Mouse (Mus musculus): ENCODE results near the gene Porcn. TPM values are rescaled to one million over a fixed set of nuclear protein-coding genes. Genes with fewer than 3 reads are reported as not detected.

The Porcn gene
- total and polyA plus RNA-seq, 3 experiments: 0.22 to 4.6 (median 2.7) TPM

DNA sequence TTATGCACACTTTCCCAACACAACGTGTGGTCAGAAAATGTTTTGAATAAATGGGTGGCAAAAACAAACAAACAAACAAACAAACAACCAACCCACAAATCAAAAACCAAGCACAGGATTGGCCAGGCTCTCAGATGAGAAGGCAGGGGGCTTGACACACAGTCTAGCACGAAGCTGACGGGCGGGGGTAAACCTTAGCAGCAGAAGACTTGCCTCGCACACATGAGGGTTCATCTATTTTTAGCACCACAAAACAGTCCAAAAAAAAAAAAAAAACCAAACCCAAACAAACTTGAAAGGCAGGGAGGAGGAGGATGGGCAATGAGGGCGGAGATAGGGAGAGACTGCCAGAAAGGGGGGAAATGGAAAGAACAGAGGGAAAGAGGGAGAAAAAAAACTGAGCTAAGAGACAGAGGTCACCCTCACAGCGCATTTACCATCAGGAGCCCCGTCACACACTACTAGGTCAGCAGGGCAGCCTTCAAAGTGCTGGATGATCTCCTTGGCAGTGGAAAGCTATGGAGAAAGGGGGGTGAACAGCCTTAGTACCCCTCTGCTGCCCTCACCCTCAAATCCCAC is 42.3 kb upstream of the Porcn start:
- Histone ChIP-seq H3K36me3 (replicated peaks) (peaks cover 58% of the 10 kb centered on the region), H3K4me3 (ENCODE audit: low read depth, low read length) (no peak overlapping the region), H3K4me1 (ENCODE audit: insufficient read depth, low read depth, low read length) (peaks cover 13% of the 10 kb centered on the region), H3K27me3 (ENCODE audit: insufficient read depth, low read length) (no peaks in the 10 kb centered on the region), H3K9me3 (replicated peaks) (no peaks in the 10 kb centered on the region)
- DNase-seq (ENCODE audit: low spot score): no peak
- ATAC-seq (ENCODE audit: extremely low read depth, insufficient number of reproducible peaks, low FRiP score, poor library complexity, severe bottlenecking): no peak
- TF ChIP-seq CTCF (IDR thresholded peaks at IDR 0.05; ENCODE audit: low read depth, low read length): no peak
- TF ChIP-seq GATA2 (IDR thresholded peaks at IDR 0.05; ENCODE audit: borderline replicate concordance, low read depth, low read length): no peak
- no peak for TF ChIP-seq GATA1 (IDR thresholded peaks at IDR 0.05; ENCODE audit: borderline replicate concordance, low read length)

DNA sequence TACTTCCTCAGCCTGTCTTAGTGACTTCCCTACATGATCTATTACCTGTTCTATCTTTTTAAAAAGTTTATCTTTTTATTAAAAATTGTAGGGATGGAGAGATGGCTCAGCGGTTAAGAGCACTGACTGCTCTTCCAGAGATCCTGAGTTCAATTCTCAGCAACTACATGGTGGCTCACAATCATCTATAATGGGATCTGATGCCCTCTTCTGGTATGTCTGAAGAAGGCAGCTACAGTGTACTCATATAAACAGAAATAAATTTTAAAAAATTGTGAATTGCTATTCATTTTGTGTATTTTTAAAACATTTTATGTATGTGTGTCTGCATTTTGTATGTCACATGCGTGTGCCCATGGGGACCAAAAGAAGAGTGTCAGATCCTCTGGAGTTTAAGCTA is 41.4 kb upstream of the Porcn start:
- ATAC-seq (ENCODE audit: extremely low read depth, insufficient number of reproducible peaks, low FRiP score, poor library complexity, severe bottlenecking): no peak
- H3K36me3 ChIP-seq (replicated peaks): peaks cover 66% of the 10 kb centered on the region
- H3K9me3 ChIP-seq (replicated peaks): no peaks in the 10 kb centered on the region
- peaks cover 13% of the 10 kb centered on the region for H3K4me1 ChIP-seq (ENCODE audit: insufficient read depth, low read depth, low read length)
- TF ChIP-seq POLR2AphosphoS5 (IDR thresholded peaks at IDR 0.05; ENCODE audit: insufficient replicate concordance, low read depth, low read length) (no peak), CTCF (IDR thresholded peaks at IDR 0.05; ENCODE audit: low read depth, low read length) (no peak), GATA2 (IDR thresholded peaks at IDR 0.05; ENCODE audit: borderline replicate concordance, low read depth, low read length) (no peak), GATA1 (IDR thresholded peaks at IDR 0.05; ENCODE audit: borderline replicate concordance, low read length) (no peak), TAL1 (conservative IDR thresholded peaks at IDR 0.05; ENCODE audit: low read depth, low read length) (no peak)
- no peak overlapping the region for H3K4me3 ChIP-seq (ENCODE audit: low read depth, low read length)
- no peak for DNase-seq (ENCODE audit: low spot score)
- no peaks in the 10 kb centered on the region for H3K27me3 ChIP-seq (ENCODE audit: insufficient read depth, low read length)

DNA sequence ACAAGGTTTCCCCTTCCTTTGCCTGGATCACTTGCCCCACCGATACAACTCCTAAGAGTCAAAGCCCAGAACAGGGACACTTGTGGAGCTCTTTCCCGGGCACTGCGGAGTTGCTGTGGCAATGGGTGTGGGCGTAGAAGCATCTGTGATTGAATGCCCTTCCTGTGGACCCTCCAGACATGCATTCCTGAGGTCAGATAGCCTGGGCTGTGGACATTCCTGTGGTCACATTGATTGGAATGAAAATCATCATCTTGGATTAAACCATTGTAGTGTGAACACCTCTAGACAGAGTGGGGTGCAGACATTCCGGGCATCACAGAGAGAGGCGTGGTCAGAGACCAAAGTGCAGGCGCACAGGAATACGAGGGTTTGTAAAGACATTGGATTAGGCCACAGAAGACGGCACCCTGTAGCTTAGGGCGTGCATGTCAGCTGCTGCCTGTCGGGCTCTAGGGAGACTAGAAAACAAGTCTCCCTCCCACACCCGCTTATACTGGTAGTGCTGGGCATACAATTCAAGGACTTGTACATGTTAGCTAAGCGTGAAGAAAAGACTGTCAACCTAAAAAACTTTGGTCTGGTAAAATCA is 32.6 kb upstream of the Porcn start:
- Histone ChIP-seq H3K27me3 (ENCODE audit: insufficient read depth, low read length) (no peaks in the 10 kb centered on the region), H3K4me3 (ENCODE audit: low read depth, low read length) (no peak overlapping the region), H3K4me1 (ENCODE audit: insufficient read depth, low read depth, low read length) (peaks cover 8% of the 10 kb centered on the region; the same call in 1 of the 2 replicates), H3K9me3 (replicated peaks) (no peaks in the 10 kb centered on the region), H3K36me3 (replicated peaks) (peaks cover 36% of the 10 kb centered on the region)
- DNase-seq (ENCODE audit: low spot score) (no peak), ATAC-seq (ENCODE audit: extremely low read depth, insufficient number of reproducible peaks, low FRiP score, poor library complexity, severe bottlenecking) (no peak)
- TF ChIP-seq TAL1 (conservative IDR thresholded peaks at IDR 0.05; ENCODE audit: low read depth, low read length): no peak
- TF ChIP-seq CTCF (IDR thresholded peaks at IDR 0.05; ENCODE audit: low read depth, low read length): no peak
- no peak for TF ChIP-seq POLR2AphosphoS5 (IDR thresholded peaks at IDR 0.05; ENCODE audit: insufficient replicate concordance, low read depth, low read length)

DNA sequence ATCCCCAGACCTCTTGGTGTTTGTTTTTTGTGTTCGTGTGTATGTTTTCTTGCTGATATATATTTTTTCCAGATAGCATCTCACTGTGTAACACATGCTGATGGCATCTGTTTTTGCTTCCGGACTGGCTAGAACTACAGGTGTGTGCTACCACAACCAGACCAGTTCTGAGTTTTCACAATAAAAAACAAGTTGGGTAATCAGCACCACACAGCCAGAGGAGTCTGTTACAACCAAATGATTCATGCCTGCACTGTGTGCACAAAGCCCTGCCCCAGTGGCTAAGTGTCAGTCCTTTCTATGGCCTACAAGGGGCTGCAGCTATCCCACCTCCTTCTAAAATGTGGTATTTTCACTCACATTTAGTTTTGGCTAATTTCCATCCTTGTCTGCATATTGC is 30.4 kb upstream of the Porcn start:
- DNase-seq (ENCODE audit: low spot score): no peak
- H3K9me3 ChIP-seq (replicated peaks): no peaks in the 10 kb centered on the region
- H3K36me3 ChIP-seq (replicated peaks): peaks cover 24% of the 10 kb centered on the region
- no peak for ATAC-seq (ENCODE audit: extremely low read depth, insufficient number of reproducible peaks, low FRiP score, poor library complexity, severe bottlenecking)
- peaks cover 13% of the 10 kb centered on the region; the same call in 1 of the 2 replicates for H3K4me1 ChIP-seq (ENCODE audit: insufficient read depth, low read depth, low read length)
- H3K4me3 ChIP-seq (ENCODE audit: low read depth, low read length): no peak overlapping the region
- TF ChIP-seq GATA2 (IDR thresholded peaks at IDR 0.05; ENCODE audit: borderline replicate concordance, low read depth, low read length) (no peak), CTCF (IDR thresholded peaks at IDR 0.05; ENCODE audit: low read depth, low read length) (no peak), GATA1 (IDR thresholded peaks at IDR 0.05; ENCODE audit: borderline replicate concordance, low read length) (no peak), TAL1 (conservative IDR thresholded peaks at IDR 0.05; ENCODE audit: low read depth, low read length) (no peak), POLR2AphosphoS5 (IDR thresholded peaks at IDR 0.05; ENCODE audit: insufficient replicate concordance, low read depth, low read length) (no peak)
- no peaks in the 10 kb centered on the region for H3K27me3 ChIP-seq (ENCODE audit: insufficient read depth, low read length)

DNA sequence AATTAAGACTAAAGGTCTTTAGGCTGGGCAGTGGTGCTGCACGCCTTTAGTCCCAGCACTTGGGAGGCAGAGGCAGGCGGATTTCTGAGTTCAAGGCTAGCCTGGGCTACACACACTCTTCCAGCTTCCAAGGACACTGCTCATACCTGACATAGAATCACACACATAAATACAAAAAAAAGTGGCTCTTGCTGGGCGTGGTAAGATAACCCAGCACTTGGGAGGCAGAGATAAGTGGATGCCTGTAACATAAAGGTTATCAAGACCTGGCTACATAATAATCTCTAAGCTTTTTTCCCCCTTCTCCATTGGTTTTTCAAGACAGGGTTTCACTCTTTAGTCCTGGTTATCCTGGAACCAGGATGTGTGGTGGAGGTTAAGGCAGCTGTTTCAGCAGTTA is 27.3 kb upstream of the Porcn start:
- no peaks in the 10 kb centered on the region for H3K9me3 ChIP-seq (replicated peaks)

DNA sequence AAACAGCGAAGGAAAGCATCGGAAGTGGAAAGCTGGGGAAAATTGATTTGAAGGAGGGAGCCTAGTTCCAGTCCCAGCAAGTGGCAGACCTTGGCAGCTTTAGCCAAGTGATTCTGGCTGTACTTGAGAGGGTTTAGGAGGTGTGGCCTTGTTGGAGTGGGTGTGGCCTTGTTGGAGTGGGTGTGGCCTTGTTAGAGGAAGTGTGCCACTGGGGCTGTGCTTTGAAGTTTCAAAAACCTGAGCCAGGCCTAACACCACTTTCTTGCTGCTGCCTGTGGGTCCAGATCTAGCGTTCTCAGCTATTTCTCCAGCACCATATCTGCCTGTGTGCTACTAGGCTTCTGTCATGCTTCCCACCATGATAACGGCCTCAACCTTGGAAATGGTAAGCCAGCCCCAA is 23.9 kb upstream of the Porcn start:
- Histone ChIP-seq H3K36me3 (replicated peaks) (no peaks in the 10 kb centered on the region), H3K4me3 (ENCODE audit: low read depth, low read length) (no peak overlapping the region), H3K27me3 (ENCODE audit: insufficient read depth, low read length) (no peaks in the 10 kb centered on the region; the same call in 1 of the 2 replicates), H3K4me1 (ENCODE audit: insufficient read depth, low read depth, low read length) (peaks cover 7% of the 10 kb centered on the region; the same call in 1 of the 2 replicates), H3K9me3 (replicated peaks) (no peaks in the 10 kb centered on the region)
- DNase-seq (ENCODE audit: low spot score) (no peak), ATAC-seq (ENCODE audit: extremely low read depth, insufficient number of reproducible peaks, low FRiP score, poor library complexity, severe bottlenecking) (no peak)
- TF ChIP-seq CTCF (IDR thresholded peaks at IDR 0.05; ENCODE audit: low read depth, low read length) (no peak), POLR2AphosphoS5 (IDR thresholded peaks at IDR 0.05; ENCODE audit: insufficient replicate concordance, low read depth, low read length) (no peak), TAL1 (conservative IDR thresholded peaks at IDR 0.05; ENCODE audit: low read depth, low read length) (no peak), GATA2 (IDR thresholded peaks at IDR 0.05; ENCODE audit: borderline replicate concordance, low read depth, low read length) (no peak)

More for the DNA sequence above, 27.3 kb upstream of the Porcn start:
- no peak for TF ChIP-seq POLR2AphosphoS5 (IDR thresholded peaks at IDR 0.05; ENCODE audit: insufficient replicate concordance, low read depth, low read length)
- no peak for TF ChIP-seq CTCF (IDR thresholded peaks at IDR 0.05; ENCODE audit: low read depth, low read length)
- no peak for TF ChIP-seq GATA1 (IDR thresholded peaks at IDR 0.05; ENCODE audit: borderline replicate concordance, low read length)
- no peak for TF ChIP-seq TAL1 (conservative IDR thresholded peaks at IDR 0.05; ENCODE audit: low read depth, low read length)
- no peak for TF ChIP-seq GATA2 (IDR thresholded peaks at IDR 0.05; ENCODE audit: borderline replicate concordance, low read depth, low read length)
- Histone ChIP-seq H3K4me1 (ENCODE audit: insufficient read depth, low read depth, low read length) (peaks cover 15% of the 10 kb centered on the region; the same call in 1 of the 2 replicates), H3K36me3 (replicated peaks) (peaks cover under 1% of the 10 kb centered on the region), H3K27me3 (ENCODE audit: insufficient read depth, low read length) (no peaks in the 10 kb centered on the region), H3K4me3 (ENCODE audit: low read depth, low read length) (no peak overlapping the region)
- DNase-seq (ENCODE audit: low spot score) (no peak), ATAC-seq (ENCODE audit: extremely low read depth, insufficient number of reproducible peaks, low FRiP score, poor library complexity, severe bottlenecking) (no peak)

Measured in G1E (cell line).